Mouse (Mus musculus): Measurements from ENCODE around the gene Skap2. TPM values are rescaled to one million over a fixed set of nuclear protein-coding genes. Genes with fewer than 3 reads are reported as not detected.

The Skap2 gene
- total RNA-seq, 2 experiments from 2014 or later, result 1.9 to 4.0 TPM

GRCm38 (mm10) chr6:51809164-51809824 lies 203.1 kb downstream of the Skap2 start:
- Histone ChIP-seq H3K4me3 (no peak overlapping the region), H3K27ac (no peak overlapping the region)
- no peak for TF ChIP-seq CTCF (IDR thresholded peaks at IDR 0.05)
- DNase-seq, result no peak
- intact Hi-C loops (cut with DNase I), result no loop called here

DNA sequence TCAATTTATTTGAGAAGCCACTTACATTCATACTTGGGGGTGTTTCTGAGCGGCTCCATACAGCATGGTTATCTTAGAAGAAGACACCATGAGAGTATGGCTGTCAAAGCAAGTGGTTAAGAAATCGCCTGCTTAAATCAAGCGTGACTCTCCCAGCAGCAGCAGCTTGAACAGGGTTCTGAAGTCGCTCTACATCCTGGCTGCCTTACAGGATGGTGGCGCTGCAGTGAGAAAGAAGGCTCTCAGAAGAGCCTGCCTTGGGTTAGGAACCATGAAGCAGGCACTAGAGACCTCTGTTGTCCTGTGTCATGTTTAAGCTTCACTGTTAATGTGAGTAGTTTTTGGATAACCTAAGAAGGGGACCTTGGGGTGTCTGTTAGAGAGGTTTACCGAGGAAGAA lies 204.3 kb downstream of the Skap2 start:
- no peak for TF ChIP-seq CTCF (IDR thresholded peaks at IDR 0.05)
- no peak overlapping the region for H3K4me3 ChIP-seq
- intact Hi-C loops (cut with DNase I), result no loop called here
- H3K27ac ChIP-seq, result no peak overlapping the region
- DNase-seq, result no peak

Other genes starting within 250 kb of the Skap2 start
- gene Hoxa1, start 145.8 kb upstream of the Skap2 start, total RNA-seq (2021), result under 1 TPM; 0.13 to 0.22 TPM
- gene Hoxa2, start 152.3 kb upstream of the Skap2 start, total RNA-seq (2021), result under 1 TPM; 0.47 to 0.56 TPM
- under 1 TPM in 1 of 2 experiments, not detected in 1; 0.10 TPM for gene 5730596B20Rik, start 164.9 kb upstream of the Skap2 start, total RNA-seq (2021)
- gene Hoxa4, start 179.2 kb upstream of the Skap2 start, total RNA-seq (2021), result 1 to 10 TPM; 2.7 to 3.3 TPM
- gene Hoxa5, start 192.0 kb upstream of the Skap2 start, total RNA-seq (2021), result 1 to 10 TPM; 2.2 to 2.9 TPM
- gene Hoxa6, start 196.2 kb upstream of the Skap2 start, total RNA-seq (2021), result 1 to 10 TPM; 2.6 to 2.7 TPM
- gene Hoxa3, start 200.8 kb upstream of the Skap2 start, total RNA-seq (2021), result 1 to 10 TPM; 2.8 to 3.1 TPM
- under 1 TPM in 1 of 2 experiments, not detected in 1; 0.82 TPM for gene Gm28308, start 200.8 kb upstream of the Skap2 start, total RNA-seq (2021)
- 1 to 10 TPM; 4.7 to 5.0 TPM for gene Hoxa7, start 209.3 kb upstream of the Skap2 start, total RNA-seq (2021)
- gene Hoxa9, start 218.5 kb upstream of the Skap2 start, total RNA-seq (2021), result 1 to 10 TPM; 7.5 to 8.8 TPM
- gene Hoxa10, start 228.3 kb upstream of the Skap2 start, total RNA-seq (2021), result 10 to 100 TPM; 17.4 to 17.7 TPM
- gene Hoxa11, start 233.3 kb upstream of the Skap2 start, total RNA-seq (2021), result 1 to 10 TPM; 1.0 to 4.3 TPM
- gene Hoxa13, start 248.3 kb upstream of the Skap2 start, total RNA-seq (2021), result 1 to 10 TPM; 1.5 to 3.8 TPM

Measured in gastrocnemius, adult 2 months (tissue).